Mouse (Mus musculus) stomach, embryonic 16.5 days (tissue): Measurements from ENCODE around the gene Gatd1. TPM values are rescaled to one million over a fixed set of nuclear protein-coding genes. Genes with fewer than 3 reads are reported as not detected.
A peak's percentile ranks its signal among the peaks of the same experiment; 100 is the strongest.

Source experiments
- ATAC-seq: fragments of 200-750 bp; cut with Nextera tagmentation; 2 replicates; pipeline ENCODE4 v1.8.0; 2017; ENCODE audit warnings: moderate number of reproducible peaks, moderate TSS enrichment; ENCODE audit not compliant: insufficient read depth, low FRiP score
- H3K27ac ChIP-seq: fragments of 300-500 bp; sonication (generic); 2 replicates; pipeline ENCODE4 v1.5.1; 2014; ENCODE audit warnings: low read length
- H3K27me3 ChIP-seq: fragments of 300-500 bp; sonication (generic); 2 replicates; pipeline ENCODE4 v1.6.1; 2014; ENCODE audit warnings: low read length, control low read depth, mixed read lengths; ENCODE audit not compliant: control insufficient read depth, insufficient read depth
- H3K36me3 ChIP-seq: fragments of 300-500 bp; sonication (generic); 2 replicates; pipeline ENCODE4 v1.6.1; 2014; ENCODE audit warnings: low read length; ENCODE audit not compliant: control insufficient read depth, insufficient read depth
- H3K4me1 ChIP-seq: fragments of 300-500 bp; sonication (generic); 2 replicates; pipeline ENCODE4 v1.6.1; 2014; ENCODE audit warnings: low read length, control low read depth, mixed read lengths; ENCODE audit not compliant: control insufficient read depth, insufficient read depth
- H3K4me2 ChIP-seq: fragments of 300-500 bp; sonication (generic); 2 replicates; pipeline ENCODE4 v1.6.1; 2014; ENCODE audit warnings: low read depth, low read length, mixed read lengths
- H3K4me3 ChIP-seq: fragments of 300-500 bp; sonication (generic); replicated peaks from 2 replicates; pipeline ENCODE4 v1.5.1; 2014; ENCODE audit warnings: mild to moderate bottlenecking, low read length
- H3K9ac ChIP-seq: fragments of 300-500 bp; sonication (generic); 2 replicates; pipeline ENCODE4 v1.6.1; 2014; ENCODE audit warnings: low read length
- H3K9me3 ChIP-seq: fragments of 300-500 bp; sonication (generic); replicated peaks from 2 replicates; pipeline ENCODE4 v1.6.1; 2016; ENCODE audit warnings: low read length, control low read depth; ENCODE audit not compliant: control insufficient read depth
- WGBS: fragments of 180-500 bp; shearing (Covaris S2); extraction: QIAGEN DNeasy Blood & Tissue Kit; methylation state at CpG from one replicate; pipeline ENCODE4 v1.1.7; 2014; 5-methylcytosine and 5-hydroxymethylcytosine counted together
- polyA plus RNA-seq: library from polyadenylated mRNA; unstranded; fragments of >200 nt; fragmentation: Nextera tagmentation; extraction: Ambion mirVana; gene quantifications from 2 replicates; pipeline ENCODE4 v1.2.1, GENCODE M21; 2015

Gene Gatd1
- polyA plus RNA-seq, 1 experiment from 2014 or later: 45.8 TPM

- 53% methylated on average over 9 of the region's 9 CpGs for WGBS
- H3K9ac ChIP-seq: no peak overlapping the region
- H3K27me3 ChIP-seq: no peaks in the 10 kb centered on the region
- no peaks in the 10 kb centered on the region for H3K9me3 ChIP-seq
- ATAC-seq: no peak
- peaks cover 14% of the 10 kb centered on the region for H3K4me1 ChIP-seq
- no peaks in the 10 kb centered on the region for H3K36me3 ChIP-seq
- peak overlapping the region; percentile 98; the same call in 1 of the 2 replicates for H3K4me2 ChIP-seq
- no peak overlapping the region for H3K27ac ChIP-seq
- H3K4me3 ChIP-seq: no peak overlapping the region
These were observed 23.3 kb downstream of the Gatd1 start for GRCm38 (mm10) chr7:141390326-141391259.

- WGBS: 45% methylated on average over 3 of the region's 3 CpGs
- peaks cover 14% of the 10 kb centered on the region for H3K4me1 ChIP-seq
- H3K27me3 ChIP-seq: no peaks in the 10 kb centered on the region
- H3K9ac ChIP-seq: no peak overlapping the region
- H3K4me3 ChIP-seq: no peak overlapping the region
- no peak overlapping the region for H3K27ac ChIP-seq
- no peaks in the 10 kb centered on the region for H3K9me3 ChIP-seq
- H3K36me3 ChIP-seq: no peaks in the 10 kb centered on the region
- no peak overlapping the region for H3K4me2 ChIP-seq
- no peak for ATAC-seq
These were observed 25.3 kb downstream of the Gatd1 start for GRCm38 (mm10) chr7:141388487-141389109.

- no peak for ATAC-seq
- H3K4me2 ChIP-seq: no peak overlapping the region
- no peak overlapping the region for H3K27ac ChIP-seq
- H3K36me3 ChIP-seq: no peaks in the 10 kb centered on the region
- no peak overlapping the region for H3K4me3 ChIP-seq
- WGBS: 42% methylated on average over 2 of the region's 2 CpGs
- no peak overlapping the region for H3K9ac ChIP-seq
- H3K9me3 ChIP-seq: no peaks in the 10 kb centered on the region
- peaks cover 11% of the 10 kb centered on the region for H3K4me1 ChIP-seq
- H3K27me3 ChIP-seq: no peaks in the 10 kb centered on the region
These were observed 26.0 kb downstream of the Gatd1 start for GRCm38 (mm10) chr7:141387807-141388486.

GRCm38 (mm10) chr7:141381068-141381835, 32.7 kb downstream of the Gatd1 start:
- H3K4me3 ChIP-seq: no peak overlapping the region
- H3K27me3 ChIP-seq: no peaks in the 10 kb centered on the region
- 73% methylated on average over 4 of the region's 4 CpGs for WGBS
- no peaks in the 10 kb centered on the region for H3K9me3 ChIP-seq
- H3K36me3 ChIP-seq: no peaks in the 10 kb centered on the region
- no peak overlapping the region for H3K4me2 ChIP-seq
- H3K4me1 ChIP-seq: no peaks in the 10 kb centered on the region
- no peak overlapping the region for H3K9ac ChIP-seq
- H3K27ac ChIP-seq: no peak overlapping the region
- ATAC-seq: no peak

- Histone ChIP-seq H3K9me3 (no peaks in the 10 kb centered on the region), H3K4me3 (no peak overlapping the region), H3K36me3 (no peaks in the 10 kb centered on the region), H3K4me2 (no peak overlapping the region), H3K4me1 (no peaks in the 10 kb centered on the region), H3K27ac (no peak overlapping the region), H3K27me3 (no peaks in the 10 kb centered on the region), H3K9ac (no peak overlapping the region)
- 54% methylated on average over 4 of the region's 4 CpGs for WGBS
- no peak for ATAC-seq
These were observed 34.4 kb downstream of the Gatd1 start for GRCm38 (mm10) chr7:141379584-141379983.

GRCm38 (mm10) chr7:141374399-141374798, 39.5 kb downstream of the Gatd1 start:
- no peaks in the 10 kb centered on the region for H3K9me3 ChIP-seq
- no peaks in the 10 kb centered on the region for H3K4me1 ChIP-seq
- no peak overlapping the region for H3K9ac ChIP-seq
- no peaks in the 10 kb centered on the region for H3K27me3 ChIP-seq
- no peaks in the 10 kb centered on the region for H3K36me3 ChIP-seq
- no peak overlapping the region for H3K4me2 ChIP-seq
- no peak for ATAC-seq
- H3K27ac ChIP-seq: no peak overlapping the region
- no peak overlapping the region for H3K4me3 ChIP-seq

- 79% methylated on average over 6 of the region's 6 CpGs for WGBS
- Histone ChIP-seq H3K4me2 (no peak overlapping the region), H3K27ac (no peak overlapping the region), H3K4me1 (no peaks in the 10 kb centered on the region), H3K27me3 (no peaks in the 10 kb centered on the region), H3K9me3 (no peaks in the 10 kb centered on the region), H3K9ac (no peak overlapping the region), H3K4me3 (no peak overlapping the region), H3K36me3 (no peaks in the 10 kb centered on the region)
- ATAC-seq: no peak
These were observed 40.3 kb downstream of the Gatd1 start for GRCm38 (mm10) chr7:141373611-141374010.

- H3K9ac ChIP-seq: no peak overlapping the region
- H3K4me1 ChIP-seq: no peaks in the 10 kb centered on the region
- no peak overlapping the region for H3K27ac ChIP-seq
- H3K9me3 ChIP-seq: no peaks in the 10 kb centered on the region
- no peak overlapping the region for H3K4me2 ChIP-seq
- no peaks in the 10 kb centered on the region for H3K27me3 ChIP-seq
- H3K36me3 ChIP-seq: no peaks in the 10 kb centered on the region
- no peak overlapping the region for H3K4me3 ChIP-seq
- ATAC-seq: peak; percentile 33; the same call in 1 of the 2 replicates
- 28% methylated on average over 6 of the region's 6 CpGs for WGBS
These were observed 41.9 kb downstream of the Gatd1 start for GRCm38 (mm10) chr7:141371942-141372595.
